Mouse (Mus musculus) midbrain, postnatal 0 days (tissue): ENCODE data around the gene Ctnnd2. TPM values are rescaled to one million over a fixed set of nuclear protein-coding genes. Genes with fewer than 3 reads are reported as not detected.
A peak's percentile ranks its signal among the peaks of the same experiment; 100 is the strongest.

ENCODE experiments used
- ATAC-seq: fragments of 200-750 bp; cut with Nextera tagmentation; 2 replicates; pipeline ENCODE4 v1.8.0; 2017; ENCODE audit warnings: moderate number of reproducible peaks, mild to moderate bottlenecking, moderate TSS enrichment, moderate library complexity; ENCODE audit not compliant: low FRiP score
- DNase-seq: peaks from one replicate; pipeline ENCODE4 v3.0.0-alpha.2; 2015; ENCODE audit warnings: low spot score
- H3K27ac ChIP-seq: fragments of 300-500 bp; sonication (generic); 2 replicates; pipeline ENCODE4 v1.5.1; 2014; ENCODE audit warnings: low read depth, mild to moderate bottlenecking, low read length, mixed read lengths
- H3K27me3 ChIP-seq: fragments of 300-500 bp; sonication (generic); 2 replicates; pipeline ENCODE4 v1.6.1; 2014; ENCODE audit warnings: low read length, control low read depth, mixed read lengths; ENCODE audit not compliant: insufficient read depth
- H3K36me3 ChIP-seq: fragments of 300-500 bp; sonication (generic); 2 replicates; pipeline ENCODE4 v1.6.1; 2014; ENCODE audit warnings: low read length, control low read depth, mixed read lengths; ENCODE audit not compliant: insufficient read depth
- H3K4me1 ChIP-seq: fragments of 300-500 bp; sonication (generic); 2 replicates; pipeline ENCODE4 v1.6.1; 2014; ENCODE audit warnings: mild to moderate bottlenecking, control low read depth, antibody characterized with exemption, low read length, mixed read lengths; ENCODE audit not compliant: insufficient read depth
- H3K4me2 ChIP-seq: fragments of 300-500 bp; sonication (generic); 2 replicates; pipeline ENCODE4 v1.6.1; 2014; ENCODE audit warnings: low read depth, mild to moderate bottlenecking, low read length, mixed read lengths; ENCODE audit not compliant: poor library complexity, severe bottlenecking
- H3K4me3 ChIP-seq: fragments of 300-500 bp; sonication (generic); 2 replicates; pipeline ENCODE4 v1.5.1; 2014; ENCODE audit warnings: low read depth, mild to moderate bottlenecking, low read length, moderate library complexity
- H3K9ac ChIP-seq: fragments of 300-500 bp; sonication (generic); replicated peaks from 2 replicates; pipeline ENCODE4 v1.6.1; 2014; ENCODE audit warnings: mild to moderate bottlenecking, low read length, moderate library complexity, mixed read lengths; ENCODE audit not compliant: poor library complexity, severe bottlenecking
- H3K9me3 ChIP-seq: fragments of 300-500 bp; sonication (generic); 2 replicates; pipeline ENCODE4 v1.6.1; 2016; ENCODE audit warnings: low read length, control low read depth
- CTCF ChIP-seq: IDR thresholded peaks from 2 replicates; pipeline ENCODE4 v1.5.1; 2016; ENCODE audit warnings: antibody characterized with exemption, mild to moderate bottlenecking
- WGBS: fragments of 180-500 bp; shearing (Covaris S2); extraction: QIAGEN DNeasy Blood & Tissue Kit; methylation state at CpG from one replicate; pipeline ENCODE4 v1.1.7; 2014; 5-methylcytosine and 5-hydroxymethylcytosine counted together
- polyA plus RNA-seq: library from polyadenylated mRNA; unstranded; fragments of >200 nt; fragmentation: Nextera tagmentation; extraction: Ambion mirVana; gene quantifications from 2 replicates; pipeline ENCODE4 v1.2.1, GENCODE M21; 2015
- total RNA-seq: library from RNA; depleted of rRNA; stranded (reverse); fragments of >200 nt; gene quantifications from 2 replicates; pipeline ENCODE4 v1.2.3, GENCODE M21; 2014

The Ctnnd2 gene
- total and polyA plus RNA-seq, 2 experiments from 2014 or later: 89.0 to 178 TPM

- Histone ChIP-seq H3K9ac (no peak overlapping the region), H3K27ac (no peak overlapping the region), H3K4me2 (no peak overlapping the region), H3K9me3 (no peaks in the 10 kb centered on the region), H3K36me3 (no peaks in the 10 kb centered on the region), H3K4me1 (no peaks in the 10 kb centered on the region), H3K4me3 (no peak overlapping the region), H3K27me3 (no peaks in the 10 kb centered on the region)
- WGBS: 66% methylated on average over 1 of the region's 1 CpGs
- TF ChIP-seq CTCF: no peak
- DNase-seq (no peak), ATAC-seq (no peak)
Observed at GRCm38 (mm10) chr15:30875523-30875922, 703.1 kb downstream of the Ctnnd2 start.

DNA sequence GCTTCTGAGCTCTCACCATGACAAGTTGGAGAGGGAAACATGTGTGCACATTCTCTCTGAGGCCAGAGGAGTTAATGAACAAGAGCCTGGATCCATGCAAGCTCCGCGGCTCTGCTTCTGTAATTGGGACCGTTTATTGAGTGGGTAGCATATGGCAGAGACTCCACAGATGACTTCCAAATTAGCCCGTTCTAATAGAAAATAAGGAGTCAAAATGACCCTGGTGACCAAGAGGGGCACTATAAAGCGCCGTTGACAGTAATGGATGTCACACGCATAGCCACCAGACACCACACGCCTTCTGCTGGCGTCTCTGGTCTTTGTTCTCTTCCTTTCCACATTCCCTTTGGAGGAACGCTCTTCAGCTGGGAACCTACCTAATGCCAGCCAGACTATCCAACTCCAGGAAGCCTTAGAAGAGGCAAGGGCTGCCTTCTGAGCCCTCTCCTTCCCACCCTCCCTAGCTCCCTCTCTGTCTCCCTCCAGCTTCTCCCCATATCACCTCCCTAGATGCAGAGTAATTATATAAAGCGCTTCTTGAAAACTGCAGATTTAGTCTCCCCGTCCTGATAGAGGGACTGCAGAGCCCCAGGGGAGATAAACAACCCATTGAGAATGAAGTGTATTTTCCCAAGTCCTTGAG lies 712.4 kb downstream of the Ctnnd2 start:
- Histone ChIP-seq H3K27me3 (no peaks in the 10 kb centered on the region), H3K9ac (no peak overlapping the region), H3K4me3 (no peak overlapping the region), H3K27ac (no peak overlapping the region), H3K4me2 (no peak overlapping the region), H3K9me3 (no peaks in the 10 kb centered on the region), H3K4me1 (no peaks in the 10 kb centered on the region), H3K36me3 (peaks cover 6% of the 10 kb centered on the region; the same call in 1 of the 2 replicates)
- no peak for ATAC-seq
- DNase-seq: peak; percentile 34
- WGBS: 69% methylated on average over 12 of the region's 12 CpGs
- no peak for TF ChIP-seq CTCF

DNA sequence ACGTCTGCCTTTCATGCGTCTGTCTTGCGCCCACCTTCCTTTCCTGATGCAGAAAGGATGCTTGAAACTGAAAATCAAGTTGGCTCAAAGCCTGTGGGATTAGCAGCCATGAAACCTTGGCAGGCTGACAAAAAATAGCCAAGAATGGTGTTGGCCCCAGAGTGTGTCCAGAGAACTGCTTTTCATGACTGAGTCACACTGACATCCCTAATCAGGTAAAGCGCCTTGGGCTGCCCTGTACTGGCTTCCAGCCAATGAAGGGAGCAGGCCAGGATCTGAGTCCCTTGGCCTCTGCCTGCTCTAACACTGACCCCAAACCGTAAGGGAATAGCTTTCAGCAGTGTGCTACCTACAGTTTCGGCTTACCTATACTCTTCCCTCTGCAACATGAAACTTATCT lies 713.0 kb downstream of the Ctnnd2 start:
- 0 out of 2 replicates have a peak, but pooled peaks have one; percentile 16 for ATAC-seq
- 47% methylated on average over 6 of the region's 6 CpGs for WGBS

DNA sequence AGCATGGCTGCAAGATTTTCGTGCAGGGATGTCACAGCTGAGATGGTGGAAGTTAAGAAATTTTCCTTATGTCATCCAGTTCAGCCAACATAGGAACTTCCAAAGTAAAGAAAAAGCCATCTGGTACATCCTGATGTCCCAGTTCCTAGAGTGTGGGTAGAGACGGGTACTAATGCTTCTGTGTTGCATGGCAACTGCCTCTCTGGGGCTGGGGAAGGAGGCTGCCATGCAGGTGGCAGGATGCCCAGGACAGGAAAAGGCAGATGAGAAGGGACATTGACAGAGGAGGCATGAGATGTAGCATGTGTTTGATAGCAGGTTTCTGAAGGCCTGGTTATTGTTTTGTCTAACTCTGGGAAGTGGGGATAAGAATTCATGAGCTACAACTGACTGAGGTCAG lies 715.2 kb downstream of the Ctnnd2 start:
- H3K27me3 ChIP-seq: no peaks in the 10 kb centered on the region
- H3K4me1 ChIP-seq: no peaks in the 10 kb centered on the region
- TF ChIP-seq CTCF: no peak
- H3K27ac ChIP-seq: no peak overlapping the region
- H3K9me3 ChIP-seq: no peaks in the 10 kb centered on the region
- no peak overlapping the region for H3K4me2 ChIP-seq
- 80% methylated on average over 2 of the region's 2 CpGs for WGBS
- H3K4me3 ChIP-seq: no peak overlapping the region
- DNase-seq (peak; percentile 24), ATAC-seq (no peak)
- H3K36me3 ChIP-seq: peaks cover 6% of the 10 kb centered on the region; the same call in 1 of the 2 replicates
- H3K9ac ChIP-seq: no peak overlapping the region

More for the DNA sequence above, 713.0 kb downstream of the Ctnnd2 start:
- H3K4me1 ChIP-seq: no peaks in the 10 kb centered on the region
- H3K27ac ChIP-seq: no peak overlapping the region
- no peak overlapping the region for H3K4me2 ChIP-seq
- H3K4me3 ChIP-seq: no peak overlapping the region
- no peaks in the 10 kb centered on the region for H3K27me3 ChIP-seq
- H3K9me3 ChIP-seq: no peaks in the 10 kb centered on the region
- H3K36me3 ChIP-seq: peaks cover 6% of the 10 kb centered on the region; the same call in 1 of the 2 replicates
- DNase-seq: peak; percentile 73
- H3K9ac ChIP-seq: no peak overlapping the region
- TF ChIP-seq CTCF: no peak

- Histone ChIP-seq H3K4me3 (no peak overlapping the region), H3K9me3 (no peaks in the 10 kb centered on the region), H3K9ac (no peak overlapping the region), H3K27me3 (no peaks in the 10 kb centered on the region), H3K4me1 (no peaks in the 10 kb centered on the region), H3K27ac (no peak overlapping the region), H3K36me3 (peaks cover 6% of the 10 kb centered on the region), H3K4me2 (no peak overlapping the region)
- no peak for TF ChIP-seq CTCF
- WGBS: 51% methylated on average over 4 of the region's 4 CpGs
- ATAC-seq (no peak), DNase-seq (no peak)
Observed at GRCm38 (mm10) chr15:30891986-30892385, 719.6 kb downstream of the Ctnnd2 start.

DNA sequence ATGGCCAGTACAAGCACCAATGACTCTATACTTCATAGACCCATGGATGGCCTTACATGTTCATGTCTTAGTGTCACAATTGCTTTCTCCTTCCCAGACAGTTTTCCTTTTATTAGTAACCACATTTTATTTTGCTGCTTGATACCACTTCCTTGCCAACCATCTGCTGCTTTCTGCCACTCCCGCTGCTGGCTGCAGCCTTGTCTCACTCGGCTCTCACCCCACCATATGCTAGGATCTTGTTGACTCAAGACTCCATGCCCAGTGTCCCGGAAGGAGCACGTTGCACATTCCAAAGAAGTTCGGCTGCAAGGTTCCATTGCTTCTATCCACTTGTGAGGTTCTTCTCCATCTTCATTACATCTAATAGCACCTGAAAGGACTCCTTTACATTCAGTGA lies 722.7 kb downstream of the Ctnnd2 start:
- no peak overlapping the region for H3K9ac ChIP-seq
- ATAC-seq (no peak), DNase-seq (peak; percentile 33)
- no peaks in the 10 kb centered on the region for H3K4me1 ChIP-seq
- no peak overlapping the region for H3K4me3 ChIP-seq
- no peak overlapping the region for H3K27ac ChIP-seq
- WGBS: 90% methylated on average over 5 of the region's 5 CpGs
- H3K36me3 ChIP-seq: no peaks in the 10 kb centered on the region; the same call in 1 of the 2 replicates
- no peaks in the 10 kb centered on the region for H3K27me3 ChIP-seq
- H3K9me3 ChIP-seq: no peaks in the 10 kb centered on the region
- TF ChIP-seq CTCF: no peak
- no peak overlapping the region for H3K4me2 ChIP-seq
